Mouse (Mus musculus): ENCODE results near the gene Ugdh.
"Not testable (repeated sequence)": the region's sequence is repeated elsewhere in the genome, so short reads cannot be mapped to it uniquely, and the experiment has no call there.

Ugdh gene

DNA sequence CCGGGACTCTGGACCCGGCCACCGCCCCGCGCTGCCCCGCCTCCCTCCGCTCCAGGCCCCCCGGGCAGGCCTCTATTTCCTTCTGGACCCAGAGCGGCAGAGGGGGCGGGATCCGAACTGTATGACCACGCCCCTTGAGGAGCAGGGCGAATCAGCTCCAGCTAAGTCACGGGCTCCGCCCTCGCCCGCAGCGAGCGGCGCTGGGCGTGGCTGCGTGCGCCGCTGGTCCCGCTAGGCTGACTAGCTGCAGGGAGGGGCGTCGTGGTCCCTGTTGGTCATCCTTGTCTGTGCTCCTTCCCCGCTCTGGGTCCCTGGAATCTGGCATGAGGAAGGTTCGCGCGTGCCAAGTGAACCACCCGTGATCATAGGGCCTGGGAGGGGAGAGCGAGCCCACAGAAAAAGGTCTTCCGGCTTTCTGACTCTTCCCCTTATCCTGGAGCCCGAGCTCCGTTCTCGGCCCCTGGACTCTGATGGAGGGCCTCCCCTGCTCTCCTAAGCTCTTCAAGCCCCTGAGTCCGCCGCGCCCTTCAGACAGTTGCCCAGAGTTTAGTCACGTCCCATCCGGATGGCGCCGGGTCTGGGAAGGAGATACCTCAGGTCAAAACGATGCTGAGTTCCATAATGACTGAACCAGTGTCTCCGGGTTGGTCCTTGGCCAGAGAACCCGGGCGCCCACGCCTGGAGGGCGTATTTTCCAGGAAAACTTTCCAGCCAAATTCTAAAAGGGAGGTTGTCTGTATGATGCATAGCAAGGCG is at the start of gene Ugdh:
Gene Ugdh (minus strand): TSS at position 144 of the 756 bp plus-strand sequence.
- peak; percentile 78 to 90 for DNase-seq (ENCODE audit: low read depth in 1 of 2, low spot score in 2 of 2)

DNA sequence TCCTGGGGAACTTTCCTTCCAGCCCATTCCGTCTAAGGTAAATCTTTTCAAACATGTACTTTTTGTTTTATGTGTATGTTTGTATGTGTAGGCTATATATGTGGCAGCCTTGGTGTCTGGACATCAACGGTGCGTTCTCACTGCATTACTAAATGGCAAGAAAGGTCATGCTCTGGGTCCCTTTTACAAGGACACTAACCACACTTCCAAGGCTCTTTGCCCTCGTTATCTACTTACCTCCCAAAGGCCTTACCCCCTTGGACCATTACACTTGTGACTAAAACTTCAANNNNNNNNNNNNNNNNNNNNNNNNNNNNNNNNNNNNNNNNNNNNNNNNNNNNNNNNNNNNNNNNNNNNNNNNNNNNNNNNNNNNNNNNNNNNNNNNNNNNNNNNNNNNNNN is 47.2 kb upstream of the Ugdh start:
- DNase-seq (ENCODE audit: low read depth in 1 of 2, low spot score in 2 of 2) = no peak

DNA sequence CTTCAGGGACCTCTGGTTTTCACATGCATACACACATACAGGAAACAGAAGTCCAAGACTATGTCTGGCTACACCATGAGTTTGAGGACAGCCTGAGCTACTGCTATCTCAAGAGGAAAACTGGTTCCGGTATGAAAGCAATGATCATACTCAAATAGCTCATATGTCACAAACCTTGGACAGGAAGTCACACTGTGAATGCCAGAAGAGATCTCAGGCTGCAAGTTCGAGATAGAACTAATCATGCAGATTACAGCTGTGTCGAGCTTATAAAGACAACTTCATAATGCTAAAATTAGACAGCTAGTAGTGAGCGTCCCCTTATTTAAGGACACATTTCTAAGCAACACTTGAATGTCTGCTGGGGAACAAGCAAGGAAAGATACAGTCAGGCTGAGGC is 44.8 kb upstream of the Ugdh start:
- no peak for DNase-seq (ENCODE audit: low read depth in 1 of 2, low spot score in 2 of 2)

DNA sequence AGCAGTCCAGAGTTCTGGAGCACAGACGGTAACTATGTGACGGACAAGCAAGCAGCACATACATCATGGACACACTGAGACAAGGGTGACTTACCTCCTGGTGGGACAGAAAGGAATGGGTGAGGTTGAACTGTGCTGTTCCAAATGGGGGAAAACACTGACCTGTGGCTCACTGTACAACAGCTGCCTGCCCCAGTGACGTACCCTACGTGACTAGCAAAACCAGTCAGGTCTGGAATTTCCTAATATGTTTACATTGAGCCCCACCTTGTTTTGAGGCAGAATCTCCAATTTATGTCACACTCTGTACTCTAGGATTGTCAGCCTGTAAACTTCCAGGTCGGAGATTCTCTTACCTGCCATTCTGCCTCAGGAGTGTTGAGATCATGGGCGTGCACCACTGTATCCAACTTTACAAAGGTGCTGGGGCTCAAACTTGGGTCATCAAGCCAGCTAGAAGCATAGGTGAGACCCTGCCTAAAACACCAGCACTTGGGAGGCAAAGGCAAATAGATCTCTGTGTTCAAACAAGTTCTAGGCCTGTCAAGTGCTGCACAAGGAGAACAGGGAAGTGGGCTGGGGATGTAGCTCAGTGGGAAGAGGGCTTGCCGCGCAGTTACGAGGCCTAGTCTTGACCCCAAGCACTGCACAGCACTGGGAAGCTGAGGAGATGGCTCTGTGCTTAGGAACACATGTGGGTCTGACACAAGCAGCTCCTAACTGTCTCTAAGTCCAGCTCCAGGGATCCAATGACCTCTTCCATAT is 44.1 kb upstream of the Ugdh start:
- no peak for DNase-seq (ENCODE audit: low read depth in 1 of 2, low spot score in 2 of 2)

DNA sequence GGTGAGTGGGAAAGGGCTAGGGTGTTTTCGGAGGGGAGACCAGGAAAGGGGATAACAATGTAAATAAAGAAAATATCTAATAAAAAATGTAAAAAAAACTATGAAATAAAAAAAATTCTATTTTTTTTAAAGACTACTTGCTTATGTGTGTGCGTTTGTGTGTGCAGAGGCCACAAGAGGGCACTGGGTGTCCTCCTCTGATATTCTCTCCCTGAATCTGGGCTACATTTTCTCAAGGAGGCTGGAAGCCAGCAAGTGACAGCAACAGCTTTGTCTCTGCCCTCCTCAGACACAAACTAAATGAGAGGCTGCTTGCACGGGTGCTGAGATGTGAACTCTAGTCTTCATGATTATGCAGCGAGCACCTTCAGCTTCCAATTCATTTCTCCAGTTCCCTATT is 42.5 kb upstream of the Ugdh start:
- no peak for DNase-seq (ENCODE audit: low read depth in 1 of 2, low spot score in 2 of 2)

DNA sequence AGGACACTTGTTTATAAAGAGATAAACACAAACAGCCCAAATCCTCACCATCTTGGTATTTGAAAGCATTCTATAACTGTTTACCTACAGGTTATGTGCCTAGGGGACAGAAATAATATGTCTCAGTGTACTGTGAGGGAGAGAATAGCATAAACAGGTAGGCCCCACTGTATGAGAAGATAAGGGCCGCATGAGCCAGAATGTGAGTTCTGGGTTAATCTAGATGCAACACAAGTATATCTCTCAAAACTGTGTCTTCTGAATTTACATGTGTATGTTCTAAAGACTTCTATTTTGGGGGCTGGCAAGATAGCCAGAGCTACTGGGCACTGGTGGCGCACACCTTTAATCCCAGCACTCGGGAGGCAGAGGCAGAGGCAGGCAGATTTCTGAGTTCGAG is 41.0 kb upstream of the Ugdh start:
- not testable (repeated sequence) for DNase-seq (ENCODE audit: low read depth in 1 of 2, low spot score in 2 of 2)

DNA sequence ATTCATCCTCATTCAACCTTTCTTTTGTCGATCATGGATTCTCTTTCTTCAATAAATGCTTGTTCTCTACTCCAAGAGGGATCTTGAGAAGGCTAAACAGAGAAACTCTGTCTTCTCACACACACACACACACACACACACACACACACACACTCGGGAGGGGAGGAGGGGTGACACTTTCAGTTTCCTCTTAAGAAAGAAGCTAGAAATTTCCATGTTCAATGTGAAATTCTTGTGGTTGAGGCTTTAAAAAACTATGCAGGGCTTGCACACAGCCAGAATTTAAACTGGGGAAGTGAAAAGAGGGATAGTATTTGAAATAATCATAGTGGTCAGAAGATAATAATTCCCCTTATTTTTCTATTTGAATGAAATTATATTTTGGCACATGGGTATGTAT is 40.1 kb upstream of the Ugdh start:
- peak; percentile 9 to 17 for DNase-seq (ENCODE audit: low read depth in 1 of 2, low spot score in 2 of 2)

DNA sequence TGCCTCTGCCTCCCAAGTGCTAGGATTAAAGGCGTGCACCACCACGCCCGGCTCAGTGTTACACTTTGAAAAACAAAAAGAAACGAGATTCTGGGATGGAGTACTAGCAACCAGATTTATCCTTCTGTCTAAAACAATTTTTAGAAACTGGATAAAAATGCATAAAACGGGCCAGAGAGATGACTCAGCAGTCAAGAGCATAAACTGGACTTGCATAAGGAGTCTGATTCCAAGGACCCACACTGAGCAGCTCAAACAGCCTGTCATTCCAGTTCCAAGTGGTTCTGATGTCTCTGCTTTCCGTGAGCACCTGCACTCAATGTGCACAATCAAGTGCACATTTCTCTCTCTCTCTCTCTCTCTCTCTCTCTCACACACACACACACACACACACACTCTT is 34.0 kb upstream of the Ugdh start:
- no peak for DNase-seq (ENCODE audit: low read depth in 1 of 2, low spot score in 2 of 2)

DNA sequence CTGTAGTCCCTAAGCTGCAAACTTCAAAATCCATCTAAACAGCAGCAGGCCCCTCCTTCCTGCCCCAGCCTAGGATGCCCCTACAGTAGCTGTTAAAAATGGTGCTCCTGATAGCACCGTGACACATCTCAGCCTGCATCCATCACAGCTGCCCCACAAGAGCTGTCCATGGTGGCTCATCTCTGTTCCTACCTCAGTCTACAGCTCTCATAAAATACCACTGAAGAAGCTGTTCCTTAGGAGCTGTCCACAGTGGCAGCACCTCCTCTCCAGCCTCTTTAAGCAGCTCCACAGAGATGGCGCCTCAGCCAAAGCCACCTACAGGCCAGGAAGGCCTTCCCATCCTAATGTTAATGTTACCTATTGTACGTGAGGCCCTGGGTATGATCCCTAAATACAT is 31.2 kb upstream of the Ugdh start:
- DNase-seq (ENCODE audit: low read depth in 1 of 2, low spot score in 2 of 2) = no peak

DNA sequence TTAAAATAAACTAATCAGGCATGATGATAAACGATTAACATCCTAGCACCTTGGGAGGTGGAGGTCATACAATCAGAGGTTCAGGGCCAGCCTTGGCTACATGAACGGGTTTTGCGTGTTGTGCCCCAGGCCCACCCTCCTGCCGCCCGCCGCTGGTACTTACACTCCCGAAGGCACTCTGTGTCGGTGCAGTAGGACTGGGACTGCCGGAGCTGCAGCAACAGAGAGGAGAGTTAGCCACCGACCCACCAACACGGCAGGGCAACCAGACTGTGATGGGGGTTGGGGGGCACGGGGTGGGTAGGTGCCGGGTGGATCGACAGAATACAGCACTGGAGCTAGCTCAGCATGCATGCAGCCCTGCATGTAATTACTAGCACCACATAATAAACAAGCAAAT is 24.6 kb upstream of the Ugdh start:
- no peak for DNase-seq (ENCODE audit: low read depth in 1 of 2, low spot score in 2 of 2)

DNA sequence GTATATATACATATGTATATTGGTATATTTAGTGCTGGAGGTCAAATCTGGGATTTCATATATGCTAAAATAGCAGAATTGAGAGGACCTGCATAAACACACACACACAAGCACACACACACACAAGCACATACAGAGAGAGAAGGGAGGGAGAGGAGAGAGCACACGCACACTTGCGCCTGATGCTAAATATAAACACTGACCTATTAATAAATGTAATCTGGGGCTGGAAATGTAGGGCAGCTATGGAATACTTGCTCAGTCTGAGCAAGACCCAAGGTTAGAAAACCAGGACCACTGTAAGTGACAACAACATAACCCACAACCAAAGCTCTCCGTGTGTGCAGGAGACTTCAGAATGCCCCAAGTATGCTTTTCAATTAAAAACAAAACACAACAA is 23.7 kb upstream of the Ugdh start:
- DNase-seq (ENCODE audit: low read depth in 1 of 2, low spot score in 2 of 2) = no peak

DNA sequence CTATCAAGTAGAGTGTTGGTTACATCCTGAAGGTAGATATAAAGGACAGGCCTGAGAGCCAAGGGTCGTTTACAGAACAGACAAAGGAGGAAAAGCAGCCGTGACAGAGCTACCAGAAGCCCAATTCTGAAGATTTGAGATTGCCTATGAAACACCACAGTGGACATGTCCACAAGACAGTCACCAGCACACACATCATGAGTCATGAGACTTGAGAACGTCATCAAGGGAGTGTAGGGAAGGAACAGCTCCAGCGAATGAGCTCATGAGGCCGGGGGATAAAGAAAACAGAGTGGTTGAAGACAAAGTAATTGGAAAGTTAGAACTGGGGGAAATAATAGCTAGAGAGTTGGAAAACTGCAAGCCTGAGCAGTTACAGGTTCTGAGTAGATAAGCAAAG is 22.1 kb upstream of the Ugdh start:
- no peak for DNase-seq (ENCODE audit: low read depth in 1 of 2, low spot score in 2 of 2)

DNA sequence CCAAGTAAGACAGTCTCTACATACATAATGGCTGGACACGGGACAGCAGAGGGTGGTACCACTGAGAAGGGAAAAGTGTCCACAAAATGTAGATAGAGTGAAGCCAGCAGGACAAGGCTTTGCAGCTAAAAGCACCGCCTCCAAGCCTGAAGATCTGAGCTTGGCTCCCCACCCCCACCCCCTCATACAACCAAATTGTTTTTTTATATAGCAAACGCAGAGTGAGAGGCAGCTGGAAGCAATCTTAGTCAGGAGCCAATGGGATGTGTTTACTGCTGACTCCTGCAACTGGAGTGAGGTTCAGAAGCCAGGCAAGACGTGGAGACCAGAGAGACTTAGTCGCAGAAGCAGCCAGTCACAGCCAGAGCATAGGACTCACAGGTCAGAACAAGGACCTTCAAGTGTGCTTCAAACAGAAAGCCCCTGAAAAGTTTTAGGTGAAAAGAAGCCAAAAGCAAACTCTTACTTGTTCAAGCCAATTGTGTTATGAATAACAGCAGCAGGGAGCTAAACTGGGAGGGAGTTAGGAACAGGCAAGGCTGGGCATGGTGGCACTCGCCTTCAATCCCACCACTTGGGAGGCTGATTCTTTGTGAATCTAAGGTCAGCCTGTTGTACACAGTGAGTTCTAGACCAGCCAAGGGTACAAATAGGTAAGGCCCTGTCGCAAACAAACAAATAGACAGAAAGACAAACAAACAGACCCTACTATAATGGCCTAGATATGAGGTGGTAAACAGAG is 21.5 kb upstream of the Ugdh start:
- no peak for DNase-seq (ENCODE audit: low read depth in 1 of 2, low spot score in 2 of 2)

DNA sequence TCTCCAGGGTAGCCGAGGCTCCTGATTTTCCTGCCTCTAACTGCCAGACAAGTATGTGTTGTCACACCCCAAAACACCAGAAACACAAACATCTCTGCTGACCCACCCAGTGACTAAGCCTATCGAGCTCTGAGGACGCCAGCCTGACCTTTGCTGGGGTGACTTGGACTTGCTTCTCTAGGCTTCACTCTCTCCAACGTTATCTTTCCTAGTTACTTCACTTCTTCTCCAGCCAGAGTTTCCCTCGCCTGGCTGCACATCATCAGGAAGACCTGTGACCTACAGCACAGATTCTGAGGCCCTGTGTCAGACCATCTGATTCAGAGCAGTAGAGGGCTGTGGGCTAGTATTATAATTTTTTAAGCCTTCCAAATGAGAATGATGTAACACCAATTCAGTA is 19.0 kb upstream of the Ugdh start:
- no peak for DNase-seq (ENCODE audit: low read depth in 1 of 2, low spot score in 2 of 2)

DNA sequence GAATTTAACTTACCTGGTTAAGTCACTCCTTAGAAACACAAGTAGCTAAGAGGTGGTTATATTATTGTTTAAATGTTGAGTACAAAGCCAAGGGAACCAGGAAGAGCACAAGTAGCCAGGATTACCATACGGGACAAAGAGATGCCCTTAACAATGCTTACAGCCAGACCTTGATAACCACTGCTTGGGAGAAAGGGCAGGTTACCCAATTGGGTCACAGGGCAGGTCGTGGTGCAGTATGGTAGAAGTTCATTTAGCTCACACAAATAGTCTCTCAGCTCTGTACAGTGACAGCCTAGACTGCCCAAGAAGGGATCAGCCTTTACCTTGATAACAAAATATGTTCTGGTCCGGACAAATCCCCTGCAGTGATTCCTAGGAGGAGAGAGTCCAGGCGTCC is 13.2 kb upstream of the Ugdh start:
- DNase-seq (ENCODE audit: low read depth in 1 of 2, low spot score in 2 of 2) = no peak

DNA sequence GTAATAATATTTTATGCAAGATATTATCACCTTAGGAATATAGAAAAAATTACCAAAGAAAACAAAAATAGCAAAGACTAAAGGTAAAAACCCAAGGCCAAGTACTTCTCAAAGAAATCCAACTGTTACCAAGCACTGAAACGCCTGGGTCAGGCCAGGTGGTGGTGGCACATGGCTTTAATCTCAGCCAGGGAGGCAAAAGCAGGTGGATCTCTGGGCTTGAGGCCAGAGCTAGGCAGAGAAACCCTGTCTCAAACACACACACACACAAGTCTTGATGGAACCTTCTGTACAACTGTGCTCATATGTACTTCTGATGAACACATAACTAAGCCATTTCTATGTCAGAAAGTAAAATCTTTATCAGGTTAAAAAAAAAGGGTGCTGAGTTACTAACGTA is 12.1 kb upstream of the Ugdh start:
- no peak for DNase-seq (ENCODE audit: low read depth in 1 of 2, low spot score in 2 of 2)

DNA sequence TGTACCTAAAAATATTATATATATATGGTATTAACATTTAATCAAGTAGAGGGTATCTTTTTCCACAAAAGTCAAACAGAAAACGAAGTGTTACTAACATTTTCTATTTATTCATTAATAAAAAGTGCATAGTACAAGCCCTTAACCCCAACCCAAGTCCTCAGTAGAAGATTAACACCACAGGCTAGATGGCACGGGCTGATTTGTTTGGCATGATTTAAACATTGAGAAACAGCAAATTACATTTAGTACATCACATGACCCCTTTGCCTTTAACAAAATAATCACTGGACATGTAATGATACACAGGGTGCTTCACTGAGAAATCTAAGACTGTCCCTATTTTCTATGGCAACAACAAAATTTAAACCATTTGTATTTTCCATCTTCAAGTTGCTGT is 11.0 kb upstream of the Ugdh start:
- no peak for DNase-seq (ENCODE audit: low read depth in 1 of 2, low spot score in 2 of 2)

DNA sequence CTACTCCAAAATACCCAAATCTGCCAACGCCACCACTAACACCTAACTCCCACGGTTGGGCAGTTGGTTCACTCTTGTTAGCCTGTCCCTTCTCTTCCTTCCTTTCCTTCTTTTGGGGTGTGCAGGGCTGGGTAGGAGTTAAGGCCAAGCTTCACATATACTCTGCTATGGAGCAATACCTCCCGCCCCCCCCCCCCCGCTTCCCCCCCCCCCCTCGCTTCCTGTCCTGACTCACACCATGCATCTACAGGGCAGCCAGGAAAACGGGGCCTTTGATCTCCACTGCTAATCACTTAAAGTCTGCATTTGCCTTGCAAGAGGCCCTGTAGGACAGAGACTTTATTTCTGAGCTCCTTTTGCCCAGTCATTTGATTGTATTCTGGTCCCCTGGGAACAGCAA is 9.2 kb upstream of the Ugdh start:
- DNase-seq (ENCODE audit: low read depth in 1 of 2, low spot score in 2 of 2) = no peak

DNA sequence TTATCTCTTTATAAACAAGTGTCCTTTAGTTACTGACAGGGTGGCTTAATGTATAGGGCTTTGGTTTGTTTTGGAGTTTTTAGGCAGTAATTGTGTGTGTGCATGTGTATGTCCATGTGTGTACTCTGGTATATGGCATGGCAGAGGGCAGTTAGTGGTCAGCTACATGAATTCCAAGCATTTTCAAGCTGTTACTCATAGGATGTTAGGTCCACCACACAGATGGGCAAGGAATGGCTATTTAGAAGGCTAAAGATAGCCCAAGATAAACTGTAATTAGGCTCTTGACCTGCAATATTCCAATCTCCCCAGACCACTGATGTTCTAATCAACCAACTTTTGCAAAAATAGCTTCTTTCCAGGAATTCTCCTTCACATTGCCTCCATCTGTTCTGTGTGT is 2.3 kb upstream of the Ugdh start:
- DNase-seq (ENCODE audit: low read depth in 1 of 2, low spot score in 2 of 2) = no peak

DNA sequence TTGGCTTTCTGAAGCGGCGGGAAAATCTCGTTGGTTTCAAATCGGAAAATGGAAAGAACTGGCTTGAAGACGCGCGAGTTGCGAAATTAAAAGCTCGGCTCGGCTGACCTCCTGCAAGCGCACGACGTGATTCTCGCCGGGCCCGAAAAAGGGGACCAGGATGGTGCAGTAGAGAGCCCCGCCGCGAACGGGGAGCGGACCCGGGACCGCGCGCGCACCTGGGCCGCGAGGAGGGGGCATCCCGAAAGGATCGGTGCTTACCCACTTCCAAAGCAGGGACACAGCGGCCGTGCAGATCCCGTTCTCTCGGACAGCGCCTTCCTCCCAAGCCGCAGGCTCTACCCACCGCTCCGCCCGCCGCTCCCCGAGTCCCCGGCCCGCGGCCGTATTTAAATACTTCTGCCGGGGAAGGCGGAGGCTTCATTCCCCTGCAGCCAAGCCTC is 365 bp downstream of the Ugdh start:
- no peak for DNase-seq (ENCODE audit: low read depth in 1 of 2, low spot score in 2 of 2)

DNA sequence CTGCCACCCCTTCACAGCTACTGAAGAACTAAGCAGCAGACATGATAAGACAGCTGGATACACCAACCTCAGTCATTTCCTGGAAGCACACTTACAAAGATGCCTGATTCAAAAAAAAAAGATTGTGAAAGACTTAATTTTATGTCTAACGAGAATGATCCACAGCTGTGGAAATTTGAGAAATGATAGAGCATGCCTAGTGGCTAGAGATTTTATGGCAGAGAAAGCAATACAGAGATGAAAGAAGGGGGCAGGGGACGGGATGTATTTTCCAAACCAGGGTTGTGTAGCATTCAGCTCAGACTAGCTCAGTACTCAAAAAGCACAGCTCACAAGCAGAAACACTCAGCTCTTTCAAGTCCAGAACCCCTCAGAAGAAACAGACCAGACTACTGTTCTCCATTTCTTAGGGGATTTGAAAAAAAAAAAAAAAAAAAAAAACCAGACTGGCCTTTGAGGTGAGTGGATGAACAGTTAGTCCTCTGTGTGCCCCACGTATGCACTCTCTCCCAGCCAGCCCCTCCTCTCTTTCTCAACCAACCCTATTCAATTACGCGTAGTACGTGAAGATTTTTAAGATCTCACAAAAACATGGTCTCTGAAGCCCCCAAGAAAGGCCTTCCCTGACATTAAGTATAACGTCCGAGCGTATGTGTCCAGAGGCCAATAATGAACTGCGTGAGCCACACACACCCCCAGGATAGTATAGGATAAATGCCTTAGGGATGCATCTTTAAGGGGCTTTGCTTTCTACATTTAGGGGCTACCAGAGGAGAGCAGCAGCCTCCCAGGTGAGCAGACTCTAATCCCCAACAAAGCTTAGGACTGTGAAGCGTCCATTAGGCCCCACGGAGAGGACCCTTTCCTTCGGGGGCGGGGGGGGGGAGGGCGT is 1.0 kb downstream of the Ugdh start:
- no peak for DNase-seq (ENCODE audit: low read depth in 1 of 2, low spot score in 2 of 2)
